Mouse (Mus musculus) liver, postnatal 0 days (tissue): ENCODE results near the gene Ccdc28b. TPM values are rescaled to one million over a fixed set of nuclear protein-coding genes. Genes with fewer than 3 reads are reported as not detected.

Experiments used
- ATAC-seq: fragments of 200-750 bp; cut with Nextera tagmentation; 2 replicates; pipeline ENCODE4 v1.8.0; 2017; ENCODE audit warnings: mild to moderate bottlenecking, moderate library complexity
- DNase-seq: peaks from one replicate; pipeline ENCODE4 v3.0.0-alpha.2; 2016
- H3K27ac ChIP-seq: fragments of 300-500 bp; sonication (generic); 2 replicates; pipeline ENCODE4 v1.5.1; 2014; ENCODE audit warnings: antibody characterized with exemption, moderate library complexity, mild to moderate bottlenecking, low read depth
- H3K27me3 ChIP-seq: fragments of 300-500 bp; sonication (generic); 2 replicates; pipeline ENCODE4 v1.6.1; 2014; ENCODE audit warnings: low read length, control low read depth, mixed read lengths; ENCODE audit not compliant: insufficient read depth
- H3K36me3 ChIP-seq: fragments of 300-500 bp; sonication (generic); replicated peaks from 2 replicates; pipeline ENCODE4 v1.6.1; 2014; ENCODE audit warnings: mild to moderate bottlenecking, control low read depth, low read length, moderate library complexity, mixed read lengths; ENCODE audit not compliant: insufficient read depth
- H3K4me1 ChIP-seq: fragments of 300-500 bp; sonication (generic); 2 replicates; pipeline ENCODE4 v1.6.1; 2014; ENCODE audit warnings: antibody characterized with exemption, mild to moderate bottlenecking, control low read depth; ENCODE audit not compliant: insufficient read depth
- H3K4me2 ChIP-seq: fragments of 300-500 bp; sonication (generic); 2 replicates; pipeline ENCODE4 v1.6.1; 2014; ENCODE audit warnings: low read depth, mild to moderate bottlenecking, low read length, moderate library complexity, mixed read lengths
- H3K4me3 ChIP-seq: fragments of 300-500 bp; sonication (generic); 2 replicates; pipeline ENCODE4 v1.5.1; 2014; ENCODE audit warnings: low read depth, low read length
- H3K9ac ChIP-seq: fragments of 300-500 bp; sonication (generic); replicated peaks from 2 replicates; pipeline ENCODE4 v1.6.1; 2014; ENCODE audit warnings: mild to moderate bottlenecking, moderate library complexity
- H3K9me3 ChIP-seq: fragments of 300-500 bp; sonication (generic); 2 replicates; pipeline ENCODE4 v1.6.1; 2016; ENCODE audit warnings: mild to moderate bottlenecking, control low read depth, low read length, mixed read lengths
- CTCF ChIP-seq: sonication (generic); IDR thresholded peaks from 2 replicates; pipeline ENCODE4 v1.5.1; 2016; ENCODE audit warnings: antibody characterized with exemption, low read depth
- EP300 ChIP-seq: IDR thresholded peaks from 2 replicates; pipeline ENCODE4 v1.6.1; 2016; ENCODE audit warnings: antibody characterized with exemption, low read depth, mild to moderate bottlenecking
- WGBS: fragments of 180-500 bp; shearing (Covaris S2); extraction: QIAGEN DNeasy Blood & Tissue Kit; methylation state at CpG from one replicate; pipeline ENCODE4 v1.1.7; 2014; ENCODE audit not compliant: insufficient replicate concordance; 5-methylcytosine and 5-hydroxymethylcytosine counted together
- polyA plus RNA-seq: library from polyadenylated mRNA; unstranded; fragments of >200 nt; fragmentation: Nextera tagmentation; extraction: Ambion mirVana; gene quantifications from 2 replicates; pipeline ENCODE4 v1.2.1, GENCODE M21; 2015

Gene Ccdc28b
- polyA plus RNA-seq, 1 experiment from 2014 or later, result 13.1 TPM

- peak; percentile 97 for TF ChIP-seq CTCF
- TF ChIP-seq EP300, result no peak
- 39% methylated on average over 7 of the region's 7 CpGs for WGBS
- Histone ChIP-seq H3K9me3 (no peaks in the 10 kb centered on the region), H3K9ac (no peak overlapping the region), H3K4me2 (no peak overlapping the region), H3K4me1 (peaks cover 5% of the 10 kb centered on the region; the same call in 1 of the 2 replicates), H3K27me3 (no peaks in the 10 kb centered on the region), H3K4me3 (no peak overlapping the region), H3K36me3 (peaks cover 44% of the 10 kb centered on the region), H3K27ac (peak overlapping the region; percentile 55; the same call in 1 of the 2 replicates)
- ATAC-seq (peak; percentile 91), DNase-seq (peak; percentile 88)
Observed at GRCm38 (mm10) chr4:129608426-129609025, 15.2 kb downstream of the Ccdc28b start.

GRCm38 (mm10) chr4:129600233-129601158 is 23.3 kb downstream of the Ccdc28b start, which contains the start of the genes Eif3i and Tmem234:
Eif3i (minus strand) TSS chr4:129600648.
Tmem234 (plus strand) TSS chr4:129600668.
- peak within 1 kb of the TSS; percentile 83 for H3K9ac ChIP-seq
- WGBS, result under 1% methylated on average over 63 of the region's 74 CpGs
- H3K9me3 ChIP-seq, result no peaks in the 10 kb centered on the region
- peak within 1 kb of the TSS; percentile 75 for H3K27ac ChIP-seq
- peaks cover 23% of the 10 kb centered on the region for H3K4me1 ChIP-seq
- peak; percentile 88 for DNase-seq
- TF ChIP-seq CTCF (peak; percentile 23; the same call in 1 of the 2 replicates), EP300 (peak; percentile 34; the same call in 1 of the 2 replicates)
- peak; percentile 94 for ATAC-seq
- H3K27me3 ChIP-seq, result no peaks in the 10 kb centered on the region
- peak within 1 kb of the TSS; percentile 79 for H3K4me3 ChIP-seq
- peaks cover 44% of the 10 kb centered on the region for H3K36me3 ChIP-seq
- peak within 1 kb of the TSS; percentile 99 for H3K4me2 ChIP-seq

- ATAC-seq, result peak; percentile 79
- H3K9ac ChIP-seq, result no peak overlapping the region
- peaks cover 23% of the 10 kb centered on the region; the same call in 1 of the 2 replicates for H3K4me1 ChIP-seq
- 51% methylated on average over 4 of the region's 4 CpGs for WGBS
- H3K36me3 ChIP-seq, result peaks cover 29% of the 10 kb centered on the region
- no peak overlapping the region for H3K4me3 ChIP-seq
- TF ChIP-seq EP300 (peak; percentile 91), CTCF (no peak)
- H3K27ac ChIP-seq, result peak overlapping the region; percentile 57; the same call in 1 of the 2 replicates
- H3K27me3 ChIP-seq, result no peaks in the 10 kb centered on the region
- H3K9me3 ChIP-seq, result no peaks in the 10 kb centered on the region
- H3K4me2 ChIP-seq, result peak overlapping the region; percentile 48; the same call in 1 of the 2 replicates
- DNase-seq, result peak; percentile 43
Observed at GRCm38 (mm10) chr4:129588865-129589264, 34.9 kb downstream of the Ccdc28b start.

GRCm38 (mm10) chr4:129586943-129587342 is 36.8 kb downstream of the Ccdc28b start:
- no peak for TF ChIP-seq CTCF
- no peak for TF ChIP-seq EP300
- no peak overlapping the region for H3K9ac ChIP-seq
- H3K27ac ChIP-seq, result no peak overlapping the region
- no peaks in the 10 kb centered on the region for H3K27me3 ChIP-seq
- peaks cover 23% of the 10 kb centered on the region; the same call in 1 of the 2 replicates for H3K4me1 ChIP-seq
- H3K4me3 ChIP-seq, result no peak overlapping the region
- no peaks in the 10 kb centered on the region for H3K9me3 ChIP-seq
- ATAC-seq, result no peak
- WGBS, result 67% methylated on average over 1 of the region's 1 CpGs
- peaks cover 12% of the 10 kb centered on the region for H3K36me3 ChIP-seq
- no peak overlapping the region for H3K4me2 ChIP-seq
- DNase-seq, result no peak

GRCm38 (mm10) chr4:129585773-129586172 is 38.0 kb downstream of the Ccdc28b start:
- peak overlapping the region; percentile 53 for H3K4me3 ChIP-seq
- ATAC-seq, result no peak

More at GRCm38 (mm10) chr4:129585773-129586172, 38.0 kb downstream of the Ccdc28b start:
- H3K27ac ChIP-seq, result peak overlapping the region; percentile 41; the same call in 1 of the 2 replicates
- no peaks in the 10 kb centered on the region for H3K9me3 ChIP-seq
- DNase-seq, result no peak
- no peaks in the 10 kb centered on the region for H3K27me3 ChIP-seq
- peaks cover 23% of the 10 kb centered on the region; the same call in 1 of the 2 replicates for H3K4me1 ChIP-seq
- 68% methylated on average over 9 of the region's 9 CpGs for WGBS
- H3K36me3 ChIP-seq, result no peaks in the 10 kb centered on the region; the same call in 1 of the 2 replicates
- peak overlapping the region; percentile 63; the same call in 1 of the 2 replicates for H3K9ac ChIP-seq
- no peak for TF ChIP-seq EP300
- TF ChIP-seq CTCF, result no peak
- peak overlapping the region; percentile 72 for H3K4me2 ChIP-seq
